Mouse (Mus musculus) spleen, adult 2 months (tissue): Measurements from ENCODE around the gene Zc2hc1c. TPM values are rescaled to one million over a fixed set of nuclear protein-coding genes. Genes with fewer than 3 reads are reported as not detected.

Source experiments
- DNase-seq, 2 experiments: peaks; one replicate each; pipeline versions ENCODE4 v3.0.0 to v3.0.0-alpha.2; 2012 to 2021; ENCODE audit warnings: low spot score in 2 of 2, low read depth in 1 of 2
- H3K27ac ChIP-seq: fragments of 200-500 bp; 2 replicates; pipeline ENCODE4 v1.5.1; 2012; ENCODE audit warnings: low read length, inconsistent platforms; ENCODE audit not compliant: insufficient read depth
- H3K27me3 ChIP-seq: fragments of 200-500 bp; 2 replicates; pipeline ENCODE4 v1.6.1; 2012; ENCODE audit warnings: mild to moderate bottlenecking, moderate library complexity, low read length, inconsistent platforms; ENCODE audit not compliant: control insufficient read depth, insufficient read depth
- H3K36me3 ChIP-seq: fragments of 200-500 bp; 2 replicates; pipeline ENCODE4 v1.6.1; 2012; ENCODE audit warnings: mild to moderate bottlenecking, low read length, inconsistent platforms; ENCODE audit not compliant: control insufficient read depth, insufficient read depth
- H3K4me1 ChIP-seq: fragments of 200-500 bp; 2 replicates; pipeline ENCODE4 v1.6.1; 2011; ENCODE audit warnings: inconsistent platforms; ENCODE audit not compliant: control insufficient read depth, insufficient read depth, insufficient read length
- H3K4me3 ChIP-seq: fragments of 200-500 bp; 2 replicates; pipeline ENCODE4 v1.5.1; 2011; ENCODE audit warnings: mild to moderate bottlenecking, inconsistent platforms; ENCODE audit not compliant: insufficient read depth, insufficient read length; ENCODE audit errors: extremely low read depth
- CTCF ChIP-seq: fragments of 200-500 bp; IDR thresholded peaks from 2 replicates; pipeline ENCODE4 v1.5.1; 2011; ENCODE audit warnings: mild to moderate bottlenecking, inconsistent platforms; ENCODE audit not compliant: insufficient read depth, insufficient read length, insufficient replicate concordance; ENCODE audit errors: extremely low read depth
- POLR2A ChIP-seq: fragments of 200-500 bp; IDR thresholded peaks from 2 replicates; pipeline ENCODE4 v1.6.1; 2011; ENCODE audit warnings: low read depth, low read length, inconsistent platforms
- WGBS: fragments of 180-500 bp; shearing (Covaris S2); methylation state at CpG from one replicate; pipeline ENCODE4 v1.1.7; 2018; 5-methylcytosine and 5-hydroxymethylcytosine counted together
- polyA plus RNA-seq: library from polyadenylated mRNA; depleted of rRNA; stranded (reverse); fragments of >200 nt; gene quantifications from 2 replicates; pipeline ENCODE4 v1.2.3, GENCODE M21; 2012; rRNA removed

The Zc2hc1c gene
- polyA plus RNA-seq, 1 experiment = 0.28 TPM

DNA sequence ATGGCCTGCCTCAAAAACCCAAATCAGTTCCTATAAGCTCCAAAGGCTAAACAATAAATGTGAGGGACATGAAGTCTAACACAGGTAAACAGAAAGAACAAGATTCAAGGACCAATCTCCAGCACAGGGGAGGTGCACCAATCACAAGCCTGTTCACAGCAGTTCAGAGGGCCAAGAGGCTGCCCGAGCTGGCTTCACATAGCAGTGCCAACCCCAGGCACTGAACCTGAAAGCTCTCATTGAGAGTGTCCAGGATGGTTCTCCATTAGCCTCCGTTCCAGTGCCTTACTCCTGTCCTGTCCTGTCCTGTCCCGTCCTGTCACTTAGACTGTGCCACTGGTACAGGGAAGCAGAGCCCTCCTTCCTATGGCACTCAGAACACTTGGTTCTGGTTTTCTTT is 58.8 kb downstream of the Zc2hc1c start:
- no peak overlapping the region for H3K4me3 ChIP-seq
- H3K27ac ChIP-seq = peak overlapping the region; percentile 38; the same call in 1 of the 2 replicates
- H3K36me3 ChIP-seq = peaks cover 8% of the 10 kb centered on the region
- H3K4me1 ChIP-seq = peaks cover 5% of the 10 kb centered on the region; the same call in 1 of the 2 replicates
- no peak for TF ChIP-seq CTCF
- TF ChIP-seq POLR2A = no peak
- no peak for DNase-seq
- 82% methylated on average over 3 of the region's 3 CpGs for WGBS
- no peaks in the 10 kb centered on the region for H3K27me3 ChIP-seq

DNA sequence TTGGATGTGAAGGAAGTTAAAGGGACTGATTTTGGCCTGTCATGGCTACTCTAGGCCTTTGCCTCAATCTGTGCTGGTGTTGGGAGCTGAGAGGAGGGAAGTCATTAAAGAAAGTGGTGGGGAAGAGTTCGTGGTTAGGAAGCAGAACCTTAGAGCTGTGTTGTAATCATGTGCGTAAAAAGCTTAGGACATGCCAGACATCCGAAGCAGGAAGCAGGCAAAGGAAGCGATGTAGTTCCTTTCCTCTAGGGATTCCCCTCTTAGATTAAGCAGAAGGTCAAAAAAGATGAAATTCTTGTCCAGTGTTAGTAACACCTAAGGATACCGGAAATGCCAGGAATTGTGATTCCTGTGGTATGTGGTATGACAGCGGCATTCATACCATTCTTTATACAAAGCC is 59.9 kb downstream of the Zc2hc1c start:
- Histone ChIP-seq H3K27ac (no peak overlapping the region; the same call in 1 of the 2 replicates), H3K4me3 (no peak overlapping the region), H3K27me3 (no peaks in the 10 kb centered on the region), H3K4me1 (peaks cover 5% of the 10 kb centered on the region; the same call in 1 of the 2 replicates), H3K36me3 (peaks cover 9% of the 10 kb centered on the region)
- TF ChIP-seq CTCF = no peak
- no peak for TF ChIP-seq POLR2A
- WGBS = 64% methylated on average over 6 of the region's 6 CpGs
- DNase-seq = no peak

Other genes with a start within 250 kb of the Zc2hc1c start
- 1.8 and 2.6 TPM in 2 replicates for gene Prox2, start 177.8 kb upstream of the Zc2hc1c start, polyA plus RNA-seq
- gene Dlst, start 177.8 kb upstream of the Zc2hc1c start, polyA plus RNA-seq = 49.5 and 54.6 TPM in 2 replicates
- 0.53 and 0.63 TPM in 2 replicates for gene Rps6kl1, start 137.3 kb upstream of the Zc2hc1c start, polyA plus RNA-seq
- gene Pgf, start 110.8 kb upstream of the Zc2hc1c start, polyA plus RNA-seq = 0.46 and 0.84 TPM in 2 replicates
- gene Eif2b2, start 69.1 kb upstream of the Zc2hc1c start, polyA plus RNA-seq = 90.6 and 110 TPM in 2 replicates
- 2.7 and 2.9 TPM in 2 replicates for gene Mlh3, start 18.0 kb upstream of the Zc2hc1c start, polyA plus RNA-seq
- gene Acyp1, start 153 bp upstream of the Zc2hc1c start, polyA plus RNA-seq = 3.4 and 3.9 TPM in 2 replicates
- gene Nek9, start 50.8 kb downstream of the Zc2hc1c start, polyA plus RNA-seq = 18.7 and 20.2 TPM in 2 replicates
- gene Tmed10, start 86.3 kb downstream of the Zc2hc1c start, polyA plus RNA-seq = 93.3 and 133 TPM in 2 replicates
- 9.4 and 9.7 TPM in 2 replicates for gene Fos, start 185.3 kb downstream of the Zc2hc1c start, polyA plus RNA-seq